Mouse (Mus musculus): ENCODE measurements around the gene Hist1h2af. TPM values are rescaled to one million over a fixed set of nuclear protein-coding genes. Genes with fewer than 3 reads are reported as not detected.

Gene Hist1h2af
- polyA plus RNA-seq, 2 experiments from 2014 or later: not detected

Other genes with a start within 250 kb of the Hist1h2af start
- 10 to 100 TPM; 17.0 to 20.0 TPM for gene Zfp322a, start 164.7 kb upstream of the Hist1h2af start, polyA plus RNA-seq (2017; shearing (Covaris generic))
- 10 to 100 TPM in 1 of 2 experiments, 1 to 10 TPM in 1; 9.8 to 10.9 TPM for gene Abt1, start 110.0 kb upstream of the Hist1h2af start, polyA plus RNA-seq (2017; shearing (Covaris generic))
- 1 to 10 TPM in 1 of 2 experiments, under 1 TPM in 1; 0.16 to 2.6 TPM for gene Btn1a1, start 68.0 kb upstream of the Hist1h2af start, polyA plus RNA-seq (2017; shearing (Covaris generic))
- gene Btn2a2, start 45.0 kb upstream of the Hist1h2af start, polyA plus RNA-seq (2017; shearing (Covaris generic)): under 1 TPM in 1 of 2 experiments, not detected in 1; 0.17 TPM
- 10 to 100 TPM in 1 of 2 experiments, 1 to 10 TPM in 1; 7.1 to 14.6 TPM for gene Hist1h4h, start 2.9 kb upstream of the Hist1h2af start, polyA plus RNA-seq (2017; shearing (Covaris generic))
- gene Hist1h3g, start 1.5 kb downstream of the Hist1h2af start, polyA plus RNA-seq (2017; shearing (Covaris generic)): not detected
- 1 to 10 TPM in 1 of 2 experiments, under 1 TPM in 1; 0.52 to 5.2 TPM for gene Hist1h2bh, start 9.5 kb downstream of the Hist1h2af start, polyA plus RNA-seq (2017; shearing (Covaris generic))
- gene Hist1h3f, start 10.1 kb downstream of the Hist1h2af start, polyA plus RNA-seq (2017; shearing (Covaris generic)): 1 to 10 TPM; 1.3 to 3.2 TPM
- 1 to 10 TPM in 1 of 2 experiments, not detected in 1; 1.4 TPM for gene Hist1h4f, start 17.7 kb downstream of the Hist1h2af start, polyA plus RNA-seq (2017; shearing (Covaris generic))
- gene Hist1h1d, start 19.4 kb downstream of the Hist1h2af start, polyA plus RNA-seq (2017; shearing (Covaris generic)): 1 to 10 TPM in 1 of 2 experiments, under 1 TPM in 1; 0.99 to 2.4 TPM
- gene Hist1h3e, start 28.5 kb downstream of the Hist1h2af start, polyA plus RNA-seq (2017; shearing (Covaris generic)): 1 to 10 TPM; 3.2 to 8.8 TPM
- gene Hist1h2ae, start 37.3 kb downstream of the Hist1h2af start, polyA plus RNA-seq (2017; shearing (Covaris generic)): 1 to 10 TPM; 4.5 to 6.5 TPM
- gene Hist1h2bg, start 37.5 kb downstream of the Hist1h2af start, polyA plus RNA-seq (2017; shearing (Covaris generic)): 10 to 100 TPM in 1 of 2 experiments, 1 to 10 TPM in 1; 7.3 to 11.3 TPM
- 1 to 10 TPM in 1 of 2 experiments, not detected in 1; 1.5 TPM for gene Hist1h2bf, start 40.3 kb downstream of the Hist1h2af start, polyA plus RNA-seq (2017; shearing (Covaris generic))
- under 1 TPM in 1 of 2 experiments, not detected in 1; 0.35 TPM for gene Hist1h2ad, start 40.5 kb downstream of the Hist1h2af start, polyA plus RNA-seq (2017; shearing (Covaris generic))
- under 1 TPM in 1 of 2 experiments, not detected in 1; 0.23 TPM for gene Hist1h3d, start 41.9 kb downstream of the Hist1h2af start, polyA plus RNA-seq (2017; shearing (Covaris generic))
- 10 to 100 TPM; 12.4 to 29.7 TPM for gene Hist1h4d, start 47.7 kb downstream of the Hist1h2af start, polyA plus RNA-seq (2017; shearing (Covaris generic))
- 1 to 10 TPM; 2.7 to 2.9 TPM for gene Hist1h2be, start 87.2 kb downstream of the Hist1h2af start, polyA plus RNA-seq (2017; shearing (Covaris generic))
- 10 to 100 TPM; 13.4 to 19.2 TPM for gene Hist1h1e, start 88.7 kb downstream of the Hist1h2af start, polyA plus RNA-seq (2017; shearing (Covaris generic))
- gene Hist1h2ac, start 150.0 kb downstream of the Hist1h2af start, polyA plus RNA-seq (2017; shearing (Covaris generic)): 1 to 10 TPM; 2.2 to 4.6 TPM
- 1 to 10 TPM; 6.3 to 8.3 TPM for gene Hist1h2bc, start 150.3 kb downstream of the Hist1h2af start, polyA plus RNA-seq (2017; shearing (Covaris generic))
- gene Hist1h1t, start 161.9 kb downstream of the Hist1h2af start, polyA plus RNA-seq (2017; shearing (Covaris generic)): under 1 TPM in 1 of 2 experiments, not detected in 1; 0.53 TPM
- gene Hist1h4c, start 164.5 kb downstream of the Hist1h2af start, polyA plus RNA-seq (2017; shearing (Covaris generic)): 10 to 100 TPM in 1 of 2 experiments, 1 to 10 TPM in 1; 4.3 to 11.5 TPM
- under 1 TPM; 0.75 to 0.92 TPM for gene Hfe, start 176.9 kb downstream of the Hist1h2af start, polyA plus RNA-seq (2017; shearing (Covaris generic))
- gene Hist1h1c, start 204.9 kb downstream of the Hist1h2af start, polyA plus RNA-seq (2017; shearing (Covaris generic)): 10 to 100 TPM; 25.5 to 40.4 TPM
- not detected for gene Hist1h3c, start 211.7 kb downstream of the Hist1h2af start, polyA plus RNA-seq (2017; shearing (Covaris generic))
- under 1 TPM in 1 of 2 experiments, not detected in 1; 0.80 TPM for gene Hist1h2bb, start 212.8 kb downstream of the Hist1h2af start, polyA plus RNA-seq (2017; shearing (Covaris generic))
- gene Hist1h2ab, start 217.2 kb downstream of the Hist1h2af start, polyA plus RNA-seq (2017; shearing (Covaris generic)): 1 to 10 TPM in 1 of 2 experiments, under 1 TPM in 1; 0.42 to 2.0 TPM
- gene Hist1h3b, start 218.4 kb downstream of the Hist1h2af start, polyA plus RNA-seq (2017; shearing (Covaris generic)): not detected
- 1 to 10 TPM; 6.9 to 9.9 TPM for gene Hist1h4b, start 223.1 kb downstream of the Hist1h2af start, polyA plus RNA-seq (2017; shearing (Covaris generic))
- gene Hist1h4a, start 227.3 kb downstream of the Hist1h2af start, polyA plus RNA-seq (2017; shearing (Covaris generic)): not detected
- 10 to 100 TPM in 1 of 2 experiments, 1 to 10 TPM in 1; 5.0 to 15.8 TPM for gene Hist1h3a, start 228.5 kb downstream of the Hist1h2af start, polyA plus RNA-seq (2017; shearing (Covaris generic))
- 1 to 10 TPM; 1.0 to 1.6 TPM for gene Hist1h1a, start 229.8 kb downstream of the Hist1h2af start, polyA plus RNA-seq (2017; shearing (Covaris generic))
- gene Trim38, start 236.0 kb downstream of the Hist1h2af start, polyA plus RNA-seq (2017; shearing (Covaris generic)): under 1 TPM; 0.07 to 0.47 TPM

All from inflammation-experienced regulatory T-cells (primary cell).